Mouse (Mus musculus) NIH3T3 (cell line): ENCODE measurements at regions not wholly inside any gene's neighbourhood (a gene's known extent, or its start where the extent isn't known, plus 50 kb on each side); places are given as distances from the start of the nearest gene placed in this dataset.
A peak's percentile ranks its signal among the peaks of the same experiment; 100 is the strongest.
"Not testable (repeated sequence)": the region's sequence is repeated elsewhere in the genome, so short reads cannot be mapped to it uniquely, and the experiment has no call there.

Source experiments
- DNase-seq: peaks from one replicate; pipeline ENCODE4 v3.0.0-alpha.2; 2012; ENCODE audit warnings: low read depth

- DNase-seq: no peak
Measured at GRCm38 (mm10) chr3:9065892-9066291, 544.0 kb downstream of the Zfp704 start.

- DNase-seq: peak; percentile 39
Measured at GRCm38 (mm10) chr3:9064266-9065031, 545.4 kb downstream of the Zfp704 start.

- DNase-seq: no peak
Measured at GRCm38 (mm10) chr3:9063662-9064061, 546.2 kb downstream of the Zfp704 start.

- DNase-seq: no peak
Measured at GRCm38 (mm10) chr3:9061396-9061795, 548.5 kb downstream of the Zfp704 start.

GRCm38 (mm10) chr3:9057703-9058102 is 552.2 kb downstream of the Zfp704 start:
- not testable (repeated sequence) for DNase-seq

- DNase-seq: no peak
Measured at GRCm38 (mm10) chr3:9056846-9057245, 553.0 kb downstream of the Zfp704 start.

- DNase-seq: no peak
Measured at GRCm38 (mm10) chr3:9055780-9056179, 554.1 kb downstream of the Zfp704 start.
